Mouse (Mus musculus): ENCODE results near the gene Trpm3.

The Trpm3 gene

GRCm38 (mm10) chr19:22910686-22911085, 771.8 kb downstream of the Trpm3 start:
- in situ Hi-C loops (cut with MboI, MseI), result loop anchor here (10.0 to 25.0 kb wide), 2 partner anchors 244 to 252 kb away; no protein-coding TSS in a partner anchor

- in situ Hi-C loops (cut with MboI, MseI), result loop anchor here (10.0 to 25.0 kb wide), 2 partner anchors 242 to 249 kb away; no protein-coding TSS in a partner anchor
Measured at GRCm38 (mm10) chr19:22912971-22913370, 774.1 kb downstream of the Trpm3 start.

GRCm38 (mm10) chr19:22915868-22916642, 777.2 kb downstream of the Trpm3 start:
- in situ Hi-C loops (cut with MboI, MseI), result loop anchor here (5.0 to 25.0 kb wide), 3 partner anchors 239 to 606 kb away; no protein-coding TSS in a partner anchor

GRCm38 (mm10) chr19:22916643-22917344, 777.9 kb downstream of the Trpm3 start:
- in situ Hi-C loops (cut with MboI, MseI), result loop anchor here (5.0 to 25.0 kb wide), 3 partner anchors 238 to 606 kb away; no protein-coding TSS in a partner anchor

GRCm38 (mm10) chr19:22917345-22917735, 778.5 kb downstream of the Trpm3 start:
- in situ Hi-C loops (cut with MboI, MseI), result loop anchor here (5.0 to 25.0 kb wide), 3 partner anchors 237 to 605 kb away; no protein-coding TSS in a partner anchor

- in situ Hi-C loops (cut with MboI, MseI), result loop anchor here in 1 of 2 experiments (25.0 kb wide), 1 partner anchor 241 kb away; no protein-coding TSS in a partner anchor
Measured at GRCm38 (mm10) chr19:22920949-22921348, 782.1 kb downstream of the Trpm3 start.

GRCm38 (mm10) chr19:22922871-22923670, 784.2 kb downstream of the Trpm3 start:
- in situ Hi-C loops (cut with MboI, MseI), result loop anchor here in 1 of 2 experiments (25.0 kb wide), 1 partner anchor 239 kb away; no protein-coding TSS in a partner anchor

- in situ Hi-C loops (cut with MboI, MseI), result no loop called here
Measured at GRCm38 (mm10) chr19:22925284-22925683, 786.4 kb downstream of the Trpm3 start.

GRCm38 (mm10) chr19:22926753-22927152, 787.9 kb downstream of the Trpm3 start:
- in situ Hi-C loops (cut with MboI, MseI), result no loop called here

- in situ Hi-C loops (cut with MboI, MseI), result no loop called here
Measured at GRCm38 (mm10) chr19:22928366-22928765, 789.5 kb downstream of the Trpm3 start.

GRCm38 (mm10) chr19:22929768-22930167, 790.9 kb downstream of the Trpm3 start:
- in situ Hi-C loops (cut with MboI, MseI), result no loop called here

GRCm38 (mm10) chr19:22930368-22930834, 791.6 kb downstream of the Trpm3 start:
- in situ Hi-C loops (cut with MboI, MseI), result no loop called here

- in situ Hi-C loops (cut with MboI, MseI), result no loop called here
Measured at GRCm38 (mm10) chr19:22931006-22931405, 792.2 kb downstream of the Trpm3 start.

- in situ Hi-C loops (cut with MboI, MseI), result no loop called here
Measured at GRCm38 (mm10) chr19:22935067-22935466, 796.2 kb downstream of the Trpm3 start.

GRCm38 (mm10) chr19:22938848-22939724, 800.2 kb downstream of the Trpm3 start:
- in situ Hi-C loops (cut with MboI, MseI), result no loop called here

GRCm38 (mm10) chr19:22939836-22940235, 801.0 kb downstream of the Trpm3 start:
- in situ Hi-C loops (cut with MboI, MseI), result no loop called here

- in situ Hi-C loops (cut with MboI, MseI), result no loop called here
Measured at GRCm38 (mm10) chr19:22940487-22940886, 801.6 kb downstream of the Trpm3 start.

GRCm38 (mm10) chr19:22940956-22941355, 802.1 kb downstream of the Trpm3 start:
- in situ Hi-C loops (cut with MboI, MseI), result no loop called here

- in situ Hi-C loops (cut with MboI, MseI), result no loop called here
Measured at GRCm38 (mm10) chr19:22952480-22952879, 813.6 kb downstream of the Trpm3 start.

GRCm38 (mm10) chr19:22953191-22953590, 814.3 kb downstream of the Trpm3 start:
- in situ Hi-C loops (cut with MboI, MseI), result no loop called here
